Mouse (Mus musculus): ENCODE data around the gene Slc2a10. TPM values are rescaled to one million over a fixed set of nuclear protein-coding genes. Genes with fewer than 3 reads are reported as not detected.
"Not testable (repeated sequence)": the region's sequence is repeated elsewhere in the genome, so short reads cannot be mapped to it uniquely, and the experiment has no call there.

Slc2a10 gene
- total RNA-seq, 1 experiment, result 0.27 TPM

DNA sequence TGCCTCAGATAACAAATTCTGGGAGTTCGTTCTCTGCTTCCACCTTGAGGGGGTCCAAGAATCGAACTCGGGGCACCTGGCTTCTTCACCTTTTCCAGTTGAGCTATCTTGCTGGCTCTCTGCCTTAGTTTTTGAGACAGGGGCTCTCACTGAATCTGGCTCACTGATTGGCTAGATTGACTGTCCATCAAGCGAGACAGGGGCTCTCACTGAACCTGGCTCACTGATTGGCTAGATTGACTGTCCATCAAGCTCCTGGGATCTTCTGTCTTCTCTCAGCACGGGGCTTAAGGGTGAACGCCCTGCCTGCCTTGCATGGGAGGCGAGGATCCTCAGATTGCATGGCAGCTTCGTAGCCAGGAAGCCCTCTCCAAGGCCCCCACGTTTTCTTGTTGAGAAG, 43.8 kb downstream of the Slc2a10 start:
- TF ChIP-seq ZC3H11A (IDR thresholded peaks at IDR 0.05; ENCODE audit: borderline replicate concordance, low read depth, low read length), result no peak
- peak; percentile 96 for TF ChIP-seq CHD2 (IDR thresholded peaks at IDR 0.05; ENCODE audit: low read depth, low read length)
- peak; percentile 100 for DNase-seq (ENCODE audit: low read depth, low spot score)
- H3K4me1 ChIP-seq (ENCODE audit: control insufficient read depth in 2 of 2, insufficient read depth in 2 of 2, low read length in 2 of 2, poor library complexity in 1 of 2), result peaks cover 0 to 4% of the 10 kb centered on the region in 2 experiments; a peak in 2 of 4 replicates
- H3K9me3 ChIP-seq (ENCODE audit: control insufficient read depth, insufficient read depth, low read depth, low read length), result no peaks in the 10 kb centered on the region
- H3K9ac ChIP-seq (ENCODE audit: insufficient read depth, low read depth, low read length, poor library complexity, severe bottlenecking), result no peak overlapping the region
- in situ Hi-C loops (cut with MboI; ENCODE audit: low sequenced_read_pairs in 2 of 2, unreplicated experiment in 2 of 2), result no loop called here
- no peaks in the 10 kb centered on the region for H3K36me3 ChIP-seq (ENCODE audit: control insufficient read depth, insufficient read depth, low read length, poor library complexity, severe bottlenecking)
- H3K27ac ChIP-seq (ENCODE audit: insufficient read depth, low read depth, low read length, poor library complexity, severe bottlenecking), result no peak overlapping the region
- peak overlapping the region; percentile 7 to 37; a peak in 2 of 4 replicates for H3K4me3 ChIP-seq (ENCODE audit: insufficient read depth in 1 of 2, low read depth in 1 of 2, low read length in 2 of 2, poor library complexity in 1 of 2, severe bottlenecking in 1 of 2)

DNA sequence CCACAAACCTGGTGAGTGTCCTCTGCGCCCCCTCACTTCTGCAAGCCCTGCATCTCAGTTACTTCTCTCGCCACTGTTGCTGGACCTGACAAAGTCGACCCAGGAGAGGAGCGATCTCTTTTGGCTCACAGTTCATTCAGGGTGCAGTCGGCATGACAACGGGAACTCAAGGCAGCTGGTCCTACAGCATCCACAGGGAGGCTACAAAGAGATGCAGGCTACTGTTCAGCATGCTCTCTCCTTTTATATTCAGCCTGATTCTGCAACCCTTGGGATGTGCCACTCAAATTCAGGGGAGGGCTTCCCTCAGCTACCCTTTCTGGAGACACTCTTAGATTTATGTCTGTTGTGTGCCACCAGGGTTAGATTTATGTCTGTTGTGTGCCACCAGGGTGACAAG, 45.0 kb downstream of the Slc2a10 start:
- TF ChIP-seq HCFC1 (IDR thresholded peaks at IDR 0.05; ENCODE audit: borderline replicate concordance, insufficient read depth, low read length) (no peak), ZNF384 (IDR thresholded peaks at IDR 0.05; ENCODE audit: low read depth, low read length) (no peak), ZC3H11A (IDR thresholded peaks at IDR 0.05; ENCODE audit: borderline replicate concordance, low read depth, low read length) (no peak), CHD2 (IDR thresholded peaks at IDR 0.05; ENCODE audit: low read depth, low read length) (no peak), MAFK (IDR thresholded peaks at IDR 0.05; ENCODE audit: insufficient read depth, low read depth, low read length) (no peak)
- in situ Hi-C loops (cut with MboI; ENCODE audit: low sequenced_read_pairs in 2 of 2, unreplicated experiment in 2 of 2), result no loop called here
- no peak overlapping the region for H3K27ac ChIP-seq (ENCODE audit: insufficient read depth, low read depth, low read length, poor library complexity, severe bottlenecking)
- no peaks in the 10 kb centered on the region for H3K9me3 ChIP-seq (ENCODE audit: control insufficient read depth, insufficient read depth, low read depth, low read length)
- no peaks in the 10 kb centered on the region for H3K4me1 ChIP-seq (ENCODE audit: control insufficient read depth in 2 of 2, insufficient read depth in 2 of 2, low read length in 2 of 2, poor library complexity in 1 of 2)
- DNase-seq (ENCODE audit: low read depth, low spot score), result no peak
- no peaks in the 10 kb centered on the region for H3K36me3 ChIP-seq (ENCODE audit: control insufficient read depth, insufficient read depth, low read length, poor library complexity, severe bottlenecking)
- no peak overlapping the region for H3K4me3 ChIP-seq (ENCODE audit: insufficient read depth in 1 of 2, low read depth in 1 of 2, low read length in 2 of 2, poor library complexity in 1 of 2, severe bottlenecking in 1 of 2)
- H3K9ac ChIP-seq (ENCODE audit: insufficient read depth, low read depth, low read length, poor library complexity, severe bottlenecking), result no peak overlapping the region

DNA sequence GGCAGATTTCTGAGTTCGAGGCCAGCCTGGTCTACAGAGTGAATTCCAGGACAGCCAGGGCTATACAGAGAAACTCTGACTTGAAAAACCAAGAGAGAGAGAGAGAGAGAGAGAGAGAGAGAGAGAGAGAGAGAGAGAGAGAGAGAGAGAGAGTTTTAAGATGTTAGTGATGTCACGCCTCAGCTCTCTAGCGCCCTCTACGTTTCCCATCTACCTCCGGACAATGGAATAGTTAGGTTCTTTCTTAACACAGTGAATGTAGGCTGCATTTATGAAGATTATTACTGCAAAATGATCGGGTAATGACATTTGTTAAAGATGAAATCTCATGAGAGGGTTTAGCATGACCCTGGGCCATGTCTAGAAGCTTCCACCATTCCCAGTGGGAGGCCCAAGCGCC, 46.8 kb downstream of the Slc2a10 start:
- H3K36me3 ChIP-seq (ENCODE audit: control insufficient read depth, insufficient read depth, low read length, poor library complexity, severe bottlenecking); H3K27ac ChIP-seq (ENCODE audit: insufficient read depth, low read depth, low read length, poor library complexity, severe bottlenecking); H3K9ac ChIP-seq (ENCODE audit: insufficient read depth, low read depth, low read length, poor library complexity, severe bottlenecking); H3K4me3 ChIP-seq (ENCODE audit: insufficient read depth in 1 of 2, low read depth in 1 of 2, low read length in 2 of 2, poor library complexity in 1 of 2, severe bottlenecking in 1 of 2); in situ Hi-C loops (cut with MboI; ENCODE audit: low sequenced_read_pairs in 2 of 2, unreplicated experiment in 2 of 2); H3K9me3 ChIP-seq (ENCODE audit: control insufficient read depth, insufficient read depth, low read depth, low read length); H3K4me1 ChIP-seq (ENCODE audit: control insufficient read depth in 2 of 2, insufficient read depth in 2 of 2, low read length in 2 of 2, poor library complexity in 1 of 2); DNase-seq (ENCODE audit: low read depth, low spot score): not testable (repeated sequence)

DNA sequence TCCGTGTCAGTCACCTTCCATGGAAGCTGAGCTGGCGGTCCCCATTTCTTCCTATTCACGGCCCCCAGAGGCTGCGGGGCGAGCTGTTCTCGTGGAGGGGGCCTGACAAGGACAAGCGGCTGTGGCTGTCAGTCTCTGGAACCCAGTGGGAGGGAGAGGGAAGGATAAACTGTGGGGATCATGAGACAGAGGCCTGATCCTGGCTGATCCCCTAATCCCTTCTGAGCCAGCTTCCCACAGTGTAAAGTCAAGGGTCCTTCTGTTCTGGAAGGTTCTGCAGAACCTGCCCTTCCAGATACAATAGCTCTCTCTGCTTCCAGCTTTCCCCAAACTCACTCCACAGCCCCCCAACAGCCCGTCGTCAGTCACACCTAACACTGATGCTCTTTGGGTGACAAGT, 50.5 kb downstream of the Slc2a10 start:
- Histone ChIP-seq H3K27ac (ENCODE audit: insufficient read depth, low read depth, low read length, poor library complexity, severe bottlenecking) (no peak overlapping the region), H3K9me3 (ENCODE audit: control insufficient read depth, insufficient read depth, low read depth, low read length) (no peaks in the 10 kb centered on the region), H3K9ac (ENCODE audit: insufficient read depth, low read depth, low read length, poor library complexity, severe bottlenecking) (no peak overlapping the region), H3K36me3 (ENCODE audit: control insufficient read depth, insufficient read depth, low read length, poor library complexity, severe bottlenecking) (no peaks in the 10 kb centered on the region), H3K4me3 (ENCODE audit: insufficient read depth in 1 of 2, low read depth in 1 of 2, low read length in 2 of 2, poor library complexity in 1 of 2, severe bottlenecking in 1 of 2) (no peak overlapping the region), H3K4me1 (ENCODE audit: control insufficient read depth in 2 of 2, insufficient read depth in 2 of 2, low read length in 2 of 2, poor library complexity in 1 of 2) (no peaks in the 10 kb centered on the region; a peak in 1 of 4 replicates)
- TF ChIP-seq HCFC1 (IDR thresholded peaks at IDR 0.05; ENCODE audit: borderline replicate concordance, insufficient read depth, low read length) (no peak), CHD2 (IDR thresholded peaks at IDR 0.05; ENCODE audit: low read depth, low read length) (no peak), ZC3H11A (IDR thresholded peaks at IDR 0.05; ENCODE audit: borderline replicate concordance, low read depth, low read length) (no peak), ZNF384 (IDR thresholded peaks at IDR 0.05; ENCODE audit: low read depth, low read length) (no peak), MAFK (IDR thresholded peaks at IDR 0.05; ENCODE audit: insufficient read depth, low read depth, low read length) (no peak)
- DNase-seq (ENCODE audit: low read depth, low spot score), result no peak
- in situ Hi-C loops (cut with MboI; ENCODE audit: low sequenced_read_pairs in 2 of 2, unreplicated experiment in 2 of 2), result no loop called here

- Histone ChIP-seq H3K4me3 (ENCODE audit: insufficient read depth in 1 of 2, low read depth in 1 of 2, low read length in 2 of 2, poor library complexity in 1 of 2, severe bottlenecking in 1 of 2) (no peak overlapping the region), H3K27ac (ENCODE audit: insufficient read depth, low read depth, low read length, poor library complexity, severe bottlenecking) (no peak overlapping the region), H3K4me1 (ENCODE audit: control insufficient read depth in 2 of 2, insufficient read depth in 2 of 2, low read length in 2 of 2, poor library complexity in 1 of 2) (no peaks in the 10 kb centered on the region; a peak in 1 of 4 replicates), H3K36me3 (ENCODE audit: control insufficient read depth, insufficient read depth, low read length, poor library complexity, severe bottlenecking) (no peaks in the 10 kb centered on the region), H3K9ac (ENCODE audit: insufficient read depth, low read depth, low read length, poor library complexity, severe bottlenecking) (no peak overlapping the region), H3K9me3 (ENCODE audit: control insufficient read depth, insufficient read depth, low read depth, low read length) (no peaks in the 10 kb centered on the region)
- DNase-seq (ENCODE audit: low read depth, low spot score), result no peak
- TF ChIP-seq CHD2 (IDR thresholded peaks at IDR 0.05; ENCODE audit: low read depth, low read length), result no peak
- no peak for TF ChIP-seq ZC3H11A (IDR thresholded peaks at IDR 0.05; ENCODE audit: borderline replicate concordance, low read depth, low read length)
- no peak for TF ChIP-seq MAFK (IDR thresholded peaks at IDR 0.05; ENCODE audit: insufficient read depth, low read depth, low read length)
- TF ChIP-seq ZNF384 (IDR thresholded peaks at IDR 0.05; ENCODE audit: low read depth, low read length), result no peak
- TF ChIP-seq HCFC1 (IDR thresholded peaks at IDR 0.05; ENCODE audit: borderline replicate concordance, insufficient read depth, low read length), result no peak
- in situ Hi-C loops (cut with MboI; ENCODE audit: low sequenced_read_pairs in 2 of 2, unreplicated experiment in 2 of 2), result no loop called here
Measured at GRCm38 (mm10) chr2:165557278-165557677, 53.7 kb downstream of the Slc2a10 start.

All from ES-E14 (cell line).